Mouse (Mus musculus) kidney, embryonic 15.5 days (tissue): Measurements from ENCODE around the gene Gmppa. TPM values are rescaled to one million over a fixed set of nuclear protein-coding genes. Genes with fewer than 3 reads are reported as not detected.

Source experiments
- ATAC-seq: fragments of 200-750 bp; cut with Nextera tagmentation; replicated peaks from 2 replicates; pipeline ENCODE4 v1.8.0; 2017; ENCODE audit warnings: moderate TSS enrichment; ENCODE audit not compliant: low FRiP score
- H3K27ac ChIP-seq: fragments of 300-500 bp; sonication (generic); 2 replicates; pipeline ENCODE4 v1.5.1; 2015; ENCODE audit warnings: mild to moderate bottlenecking, inconsistent platforms
- H3K27me3 ChIP-seq: fragments of 300-500 bp; sonication (generic); 2 replicates; pipeline ENCODE4 v1.6.1; 2015; ENCODE audit warnings: inconsistent platforms
- H3K36me3 ChIP-seq: fragments of 300-500 bp; sonication (generic); 2 replicates; pipeline ENCODE4 v1.6.1; 2015; ENCODE audit warnings: inconsistent platforms
- H3K4me1 ChIP-seq: fragments of 300-500 bp; sonication (generic); 2 replicates; pipeline ENCODE4 v1.6.1; 2015; ENCODE audit warnings: inconsistent platforms
- H3K4me2 ChIP-seq: fragments of 300-500 bp; sonication (generic); 2 replicates; pipeline ENCODE4 v1.6.1; 2015; ENCODE audit warnings: moderate library complexity, mild to moderate bottlenecking, inconsistent platforms
- H3K4me3 ChIP-seq: fragments of 300-500 bp; sonication (generic); replicated peaks from 2 replicates; pipeline ENCODE4 v1.5.1; 2015; ENCODE audit warnings: mild to moderate bottlenecking, inconsistent platforms
- H3K9ac ChIP-seq: fragments of 300-500 bp; sonication (generic); 2 replicates; pipeline ENCODE4 v1.6.1; 2015; ENCODE audit warnings: mild to moderate bottlenecking, inconsistent platforms
- H3K9me3 ChIP-seq: fragments of 300-500 bp; sonication (generic); replicated peaks from 2 replicates; pipeline ENCODE4 v1.6.1; 2016; ENCODE audit warnings: inconsistent platforms
- WGBS: fragments of 180-500 bp; shearing (Covaris S2); methylation state at CpG from one replicate; pipeline ENCODE4 v1.1.7; 2015; ENCODE audit warnings: mixed read lengths; 5-methylcytosine and 5-hydroxymethylcytosine counted together
- polyA plus RNA-seq: library from polyadenylated mRNA; unstranded; fragments of >200 nt; fragmentation: Nextera tagmentation; extraction: Ambion mirVana; gene quantifications from 2 replicates; pipeline ENCODE4 v1.2.1, GENCODE M21; 2015

Gene Gmppa
- polyA plus RNA-seq, result 74.7 and 78.7 TPM in 2 replicates

- H3K4me1 ChIP-seq, result peaks cover 38% of the 10 kb centered on the region
- peaks cover 8% of the 10 kb centered on the region; the same call in 1 of the 2 replicates for H3K36me3 ChIP-seq
- no peaks in the 10 kb centered on the region for H3K9me3 ChIP-seq
- peak within 1 kb of the TSS; percentile 71 for H3K9ac ChIP-seq
- WGBS, result 3% methylated on average over 28 of the region's 28 CpGs
- H3K4me2 ChIP-seq, result peak within 1 kb of the TSS; percentile 78
- peak within 1 kb of the TSS; percentile 74 for H3K27ac ChIP-seq
- H3K27me3 ChIP-seq, result no peaks in the 10 kb centered on the region
- ATAC-seq, result peak; percentile 87
- peak within 1 kb of the TSS; percentile 71 for H3K4me3 ChIP-seq
Measured at GRCm38 (mm10) chr1:75435475-75436328, at the start of gene Gmppa. Gmppa (plus strand) TSS chr1:75435930.

GRCm38 (mm10) chr1:75386149-75386548 is 49.6 kb upstream of the Gmppa start:
- H3K27me3 ChIP-seq, result peaks cover 53% of the 10 kb centered on the region
- H3K9ac ChIP-seq, result no peak overlapping the region
- H3K4me1 ChIP-seq, result peaks cover 75% of the 10 kb centered on the region
- 31% methylated on average over 4 of the region's 4 CpGs for WGBS
- 0 out of 2 replicates have a peak overlapping the region, but pooled peaks have one; percentile 8 for H3K4me3 ChIP-seq
- H3K36me3 ChIP-seq, result peaks cover 7% of the 10 kb centered on the region; the same call in 1 of the 2 replicates
- ATAC-seq, result no peak
- H3K4me2 ChIP-seq, result no peak overlapping the region
- H3K27ac ChIP-seq, result no peak overlapping the region
- no peaks in the 10 kb centered on the region for H3K9me3 ChIP-seq

- Histone ChIP-seq H3K4me2 (peak overlapping the region; percentile 58), H3K4me3 (peak overlapping the region; percentile 27), H3K27ac (no peak overlapping the region), H3K9me3 (no peaks in the 10 kb centered on the region), H3K36me3 (peaks cover 12% of the 10 kb centered on the region), H3K4me1 (peaks cover 65% of the 10 kb centered on the region), H3K27me3 (peaks cover 53% of the 10 kb centered on the region), H3K9ac (no peak overlapping the region)
- 30% methylated on average over 7 of the region's 7 CpGs for WGBS
- ATAC-seq, result peak; percentile 8; the same call in 1 of the 2 replicates
Measured at GRCm38 (mm10) chr1:75387469-75387928, 48.2 kb upstream of the Gmppa start.

- H3K4me2 ChIP-seq, result peak overlapping the region; percentile 58
- peak overlapping the region; percentile 27 for H3K4me3 ChIP-seq
- H3K36me3 ChIP-seq, result peaks cover 14% of the 10 kb centered on the region
- peaks cover 61% of the 10 kb centered on the region for H3K4me1 ChIP-seq
- H3K9me3 ChIP-seq, result no peaks in the 10 kb centered on the region
- peak overlapping the region; percentile 27; the same call in 1 of the 2 replicates for H3K9ac ChIP-seq
- WGBS, result 10% methylated on average over 94 of the region's 94 CpGs
- peak; percentile 14; the same call in 1 of the 2 replicates for ATAC-seq
- no peak overlapping the region for H3K27ac ChIP-seq
- H3K27me3 ChIP-seq, result peaks cover 53% of the 10 kb centered on the region
Measured at GRCm38 (mm10) chr1:75387929-75388897, 47.5 kb upstream of the Gmppa start.

GRCm38 (mm10) chr1:75388898-75389515 is 46.7 kb upstream of the Gmppa start:
- H3K36me3 ChIP-seq, result peaks cover 18% of the 10 kb centered on the region
- H3K9ac ChIP-seq, result 0 out of 2 replicates have a peak overlapping the region, but pooled peaks have one; percentile 27
- peaks cover 56% of the 10 kb centered on the region for H3K4me1 ChIP-seq
- peak overlapping the region; percentile 27 for H3K4me3 ChIP-seq
- no peaks in the 10 kb centered on the region for H3K9me3 ChIP-seq
- H3K4me2 ChIP-seq, result peak overlapping the region; percentile 58
- 37% methylated on average over 23 of the region's 23 CpGs for WGBS
- peaks cover 49% of the 10 kb centered on the region for H3K27me3 ChIP-seq
- H3K27ac ChIP-seq, result no peak overlapping the region
- ATAC-seq, result no peak

GRCm38 (mm10) chr1:75393139-75393538 is 42.6 kb upstream of the Gmppa start:
- peaks cover 35% of the 10 kb centered on the region for H3K36me3 ChIP-seq
- H3K4me3 ChIP-seq, result no peak overlapping the region
- H3K27ac ChIP-seq, result no peak overlapping the region
- peaks cover 20% of the 10 kb centered on the region for H3K27me3 ChIP-seq
- H3K4me1 ChIP-seq, result peaks cover 18% of the 10 kb centered on the region
- 73% methylated on average over 9 of the region's 9 CpGs for WGBS
- no peak overlapping the region for H3K9ac ChIP-seq
- no peaks in the 10 kb centered on the region for H3K9me3 ChIP-seq
- no peak for ATAC-seq
- H3K4me2 ChIP-seq, result no peak overlapping the region

- Histone ChIP-seq H3K27me3 (peaks cover 13% of the 10 kb centered on the region), H3K4me1 (peaks cover 18% of the 10 kb centered on the region), H3K4me3 (no peak overlapping the region), H3K9ac (no peak overlapping the region), H3K9me3 (no peaks in the 10 kb centered on the region), H3K4me2 (no peak overlapping the region), H3K36me3 (peaks cover 35% of the 10 kb centered on the region), H3K27ac (no peak overlapping the region)
- no peak for ATAC-seq
- 93% methylated on average over 3 of the region's 3 CpGs for WGBS
Measured at GRCm38 (mm10) chr1:75393846-75394245, 41.9 kb upstream of the Gmppa start.

GRCm38 (mm10) chr1:75398761-75399402 is 36.8 kb upstream of the Gmppa start:
- 7% methylated on average over 9 of the region's 9 CpGs for WGBS
- ATAC-seq, result peak; percentile 73
- Histone ChIP-seq H3K9me3 (no peaks in the 10 kb centered on the region), H3K36me3 (peaks cover 48% of the 10 kb centered on the region), H3K27me3 (no peaks in the 10 kb centered on the region), H3K9ac (0 out of 2 replicates have a peak overlapping the region, but pooled peaks have one; percentile 38), H3K4me3 (no peak overlapping the region), H3K27ac (peak overlapping the region; percentile 93), H3K4me1 (peaks cover 33% of the 10 kb centered on the region), H3K4me2 (peak overlapping the region; percentile 62)

- Histone ChIP-seq H3K27me3 (no peaks in the 10 kb centered on the region), H3K4me1 (peaks cover 33% of the 10 kb centered on the region), H3K9ac (peak overlapping the region; percentile 38), H3K4me3 (peak overlapping the region; percentile 35), H3K27ac (peak overlapping the region; percentile 93), H3K4me2 (peak overlapping the region; percentile 62), H3K9me3 (no peaks in the 10 kb centered on the region), H3K36me3 (peaks cover 56% of the 10 kb centered on the region)
- WGBS, result 10% methylated on average over 15 of the region's 15 CpGs
- ATAC-seq, result peak; percentile 90
Measured at GRCm38 (mm10) chr1:75399755-75400492, 35.8 kb upstream of the Gmppa start.

- peaks cover 63% of the 10 kb centered on the region for H3K36me3 ChIP-seq
- peak overlapping the region; percentile 93 for H3K27ac ChIP-seq
- H3K9me3 ChIP-seq, result no peaks in the 10 kb centered on the region
- H3K4me1 ChIP-seq, result peaks cover 33% of the 10 kb centered on the region
- 41% methylated on average over 6 of the region's 6 CpGs for WGBS
- ATAC-seq, result peak; percentile 17
- no peaks in the 10 kb centered on the region for H3K27me3 ChIP-seq
- peak overlapping the region; percentile 62 for H3K4me2 ChIP-seq
- peak overlapping the region; percentile 38 for H3K9ac ChIP-seq
- H3K4me3 ChIP-seq, result peak overlapping the region; percentile 35
Measured at GRCm38 (mm10) chr1:75400493-75401115, 35.1 kb upstream of the Gmppa start.
